Mouse (Mus musculus) spleen, adult 2 months (tissue): ENCODE results near the gene Il25.

Source experiments
- CTCF ChIP-seq: fragments of 200-500 bp; IDR thresholded peaks from 2 replicates; pipeline ENCODE4 v1.5.1; 2011; ENCODE audit warnings: mild to moderate bottlenecking, inconsistent platforms; ENCODE audit not compliant: insufficient read depth, insufficient read length, insufficient replicate concordance; ENCODE audit errors: extremely low read depth
- POLR2A ChIP-seq: fragments of 200-500 bp; IDR thresholded peaks from 2 replicates; pipeline ENCODE4 v1.6.1; 2011; ENCODE audit warnings: low read depth, low read length, inconsistent platforms

- TF ChIP-seq CTCF (no peak), POLR2A (no peak)
These were observed 19.6 kb upstream of the Il25 start, which contains the start of gene Slc22a17 for GRCm38 (mm10) chr14:54912886-54913285.
